Mouse (Mus musculus) heart, postnatal 0 days (tissue): Measurements from ENCODE around the gene Ap2m1. TPM values are rescaled to one million over a fixed set of nuclear protein-coding genes. Genes with fewer than 3 reads are reported as not detected.

ENCODE experiments used
- ATAC-seq: fragments of 200-750 bp; cut with Nextera tagmentation; 2 replicates; pipeline ENCODE4 v1.8.0; 2017; ENCODE audit warnings: low read depth, moderate number of reproducible peaks, moderate library complexity; ENCODE audit not compliant: insufficient read depth
- DNase-seq: peaks from one replicate; pipeline ENCODE4 v3.0.0-alpha.2; 2016; ENCODE audit warnings: low spot score
- H3K27ac ChIP-seq: fragments of 300-500 bp; sonication (generic); 2 replicates; pipeline ENCODE4 v1.5.1; 2014; ENCODE audit warnings: low read depth, mild to moderate bottlenecking
- H3K27me3 ChIP-seq: fragments of 300-500 bp; sonication (generic); 2 replicates; pipeline ENCODE4 v1.6.1; 2014; ENCODE audit warnings: low read length, mixed read lengths; ENCODE audit not compliant: control insufficient read depth, insufficient read depth
- H3K36me3 ChIP-seq: fragments of 300-500 bp; sonication (generic); replicated peaks from 2 replicates; pipeline ENCODE4 v1.6.1; 2014; ENCODE audit warnings: low read length, mixed read lengths; ENCODE audit not compliant: control insufficient read depth, insufficient read depth
- H3K4me1 ChIP-seq: fragments of 300-500 bp; sonication (generic); 2 replicates; pipeline ENCODE4 v1.6.1; 2014; ENCODE audit warnings: antibody characterized with exemption; ENCODE audit not compliant: control insufficient read depth, insufficient read depth
- H3K4me2 ChIP-seq: fragments of 300-500 bp; sonication (generic); 2 replicates; pipeline ENCODE4 v1.6.1; 2014; ENCODE audit warnings: low read depth, mild to moderate bottlenecking, low read length, moderate library complexity
- H3K4me3 ChIP-seq: fragments of 300-500 bp; sonication (generic); 2 replicates; pipeline ENCODE4 v1.5.1; 2014; ENCODE audit warnings: low read depth, low read length
- H3K9ac ChIP-seq: fragments of 300-500 bp; sonication (generic); replicated peaks from 2 replicates; pipeline ENCODE4 v1.6.1; 2014; ENCODE audit warnings: low read depth, low read length, mixed read lengths
- H3K9me3 ChIP-seq: fragments of 300-500 bp; sonication (generic); replicated peaks from 2 replicates; pipeline ENCODE4 v1.6.1; 2016; ENCODE audit warnings: low read length; ENCODE audit not compliant: control insufficient read depth
- CTCF ChIP-seq: IDR thresholded peaks from 2 replicates; pipeline ENCODE4 v1.5.1; 2016; ENCODE audit warnings: antibody characterized with exemption, control low read depth, low read depth
- EP300 ChIP-seq: IDR thresholded peaks from 2 replicates; pipeline ENCODE4 v1.6.1; 2016; ENCODE audit warnings: antibody characterized with exemption, low read depth
- whole genome bisulfite sequencing: fragments of 180-500 bp; shearing (Covaris S2); extraction: QIAGEN DNeasy Blood & Tissue Kit; methylation state at CpG from one replicate; pipeline ENCODE4 v1.1.7; 2014; 5-methylcytosine and 5-hydroxymethylcytosine counted together
- polyA plus RNA-seq: library from polyadenylated mRNA; unstranded; fragments of >200 nt; fragmentation: Nextera tagmentation; extraction: Ambion mirVana; gene quantifications from 2 replicates; pipeline ENCODE4 v1.2.1, GENCODE M21; 2015
- total RNA-seq: library from RNA; depleted of rRNA; stranded (reverse); fragments of >200 nt; gene quantifications from 2 replicates; pipeline ENCODE4 v1.2.3, GENCODE M21; 2014; ENCODE audit warnings: low replicate concordance

Ap2m1 gene
- total and polyA plus RNA-seq, 2 experiments from 2014 or later: 363 to 429 TPM

GRCm38 (mm10) chr16:20517701-20518374 lies 17.4 kb upstream of the Ap2m1 start:
- peak; percentile 45 for ATAC-seq
- peak overlapping the region; percentile 83 for H3K4me2 ChIP-seq
- peak overlapping the region; percentile 95 for H3K27ac ChIP-seq
- H3K9me3 ChIP-seq: no peaks in the 10 kb centered on the region
- TF ChIP-seq CTCF (no peak), EP300 (no peak)
- peaks cover 16% of the 10 kb centered on the region for H3K4me1 ChIP-seq
- peak overlapping the region; percentile 92 for H3K4me3 ChIP-seq
- 0% methylated on average over 5 of the region's 6 CpGs for WGBS
- no peaks in the 10 kb centered on the region for H3K27me3 ChIP-seq
- H3K9ac ChIP-seq: peak overlapping the region; percentile 93
- H3K36me3 ChIP-seq: peaks cover 16% of the 10 kb centered on the region
- DNase-seq: peak; percentile 45

- no peaks in the 10 kb centered on the region for H3K27me3 ChIP-seq
- WGBS: 67% methylated on average over 10 of the region's 10 CpGs
- no peak overlapping the region for H3K9ac ChIP-seq
- H3K4me2 ChIP-seq: no peak overlapping the region
- TF ChIP-seq CTCF (no peak), EP300 (no peak)
- H3K4me1 ChIP-seq: peaks cover 6% of the 10 kb centered on the region
- DNase-seq: no peak
- H3K4me3 ChIP-seq: no peak overlapping the region
- H3K27ac ChIP-seq: no peak overlapping the region
- no peaks in the 10 kb centered on the region for H3K9me3 ChIP-seq
- ATAC-seq: no peak
- peaks cover 76% of the 10 kb centered on the region for H3K36me3 ChIP-seq
These were observed 11.4 kb upstream of the Ap2m1 start for GRCm38 (mm10) chr16:20523886-20524285.

- H3K4me3 ChIP-seq: no peak overlapping the region
These were observed 6.5 kb upstream of the Ap2m1 start for GRCm38 (mm10) chr16:20528779-20529178.

GRCm38 (mm10) chr16:20529375-20529774 lies 5.9 kb upstream of the Ap2m1 start:
- Histone ChIP-seq H3K4me2 (no peak overlapping the region), H3K27me3 (no peaks in the 10 kb centered on the region), H3K36me3 (peaks cover 88% of the 10 kb centered on the region), H3K9ac (no peak overlapping the region), H3K9me3 (no peaks in the 10 kb centered on the region), H3K4me3 (no peak overlapping the region), H3K27ac (no peak overlapping the region), H3K4me1 (no peaks in the 10 kb centered on the region)
- 50% methylated on average over 1 of the region's 1 CpGs for WGBS
- ATAC-seq (no peak), DNase-seq (no peak)
- TF ChIP-seq EP300 (no peak), CTCF (no peak)

More at GRCm38 (mm10) chr16:20528779-20529178, 6.5 kb upstream of the Ap2m1 start:
- TF ChIP-seq CTCF (no peak), EP300 (no peak)
- no peaks in the 10 kb centered on the region for H3K4me1 ChIP-seq
- DNase-seq (no peak), ATAC-seq (no peak)
- H3K9ac ChIP-seq: no peak overlapping the region
- no peaks in the 10 kb centered on the region for H3K9me3 ChIP-seq
- WGBS: 85% methylated on average over 5 of the region's 5 CpGs
- no peak overlapping the region for H3K27ac ChIP-seq
- H3K4me2 ChIP-seq: no peak overlapping the region
- H3K27me3 ChIP-seq: no peaks in the 10 kb centered on the region
- peaks cover 94% of the 10 kb centered on the region for H3K36me3 ChIP-seq

- WGBS: 93% methylated on average over 20 of the region's 20 CpGs
- DNase-seq: no peak
- ATAC-seq: no peak
- no peaks in the 10 kb centered on the region for H3K27me3 ChIP-seq
- peaks cover 1% of the 10 kb centered on the region; the same call in 1 of the 2 replicates for H3K4me1 ChIP-seq
- no peak for TF ChIP-seq CTCF
- no peak for TF ChIP-seq EP300
- no peak overlapping the region for H3K4me3 ChIP-seq
- no peak overlapping the region for H3K27ac ChIP-seq
- no peaks in the 10 kb centered on the region for H3K9me3 ChIP-seq
- H3K9ac ChIP-seq: no peak overlapping the region
- H3K4me2 ChIP-seq: no peak overlapping the region
- H3K36me3 ChIP-seq: peaks cover 73% of the 10 kb centered on the region
These were observed 4.3 kb upstream of the Ap2m1 start for GRCm38 (mm10) chr16:20530941-20531340.
